Mouse (Mus musculus) skeletal muscle tissue, adult 2 months (tissue): ENCODE results near the gene Ano1.
A peak's percentile ranks its signal among the peaks of the same experiment; 100 is the strongest.

Experiments used
- DNase-seq: peaks from one replicate; pipeline ENCODE4 v3.0.0-alpha.2; 2012; ENCODE audit warnings: low read depth, low spot score

Ano1 gene

GRCm38 (mm10) chr7:144764537-144765282 lies 12.9 kb upstream of the Ano1 start:
- DNase-seq, result peak; percentile 25

- DNase-seq, result peak; percentile 12
These were observed 12.2 kb upstream of the Ano1 start for GRCm38 (mm10) chr7:144764013-144764412.

- DNase-seq, result peak; percentile 25
These were observed 10.9 kb upstream of the Ano1 start for GRCm38 (mm10) chr7:144762496-144763235.

- no peak for DNase-seq
These were observed 8.5 kb upstream of the Ano1 start for GRCm38 (mm10) chr7:144760228-144760627.

- no peak for DNase-seq
These were observed 7.7 kb upstream of the Ano1 start for GRCm38 (mm10) chr7:144759455-144759854.

GRCm38 (mm10) chr7:144755511-144756378 lies 4.0 kb upstream of the Ano1 start:
- no peak for DNase-seq

- no peak for DNase-seq
These were observed 2.9 kb upstream of the Ano1 start for GRCm38 (mm10) chr7:144754722-144755121.

GRCm38 (mm10) chr7:144753657-144754031 lies 1.9 kb upstream of the Ano1 start:
- no peak for DNase-seq

GRCm38 (mm10) chr7:144752919-144753656 lies 1.3 kb upstream of the Ano1 start:
- DNase-seq, result no peak

- no peak for DNase-seq
These were observed 4.0 kb downstream of the Ano1 start for GRCm38 (mm10) chr7:144747756-144748155.

- DNase-seq, result no peak
These were observed 5.3 kb downstream of the Ano1 start for GRCm38 (mm10) chr7:144746466-144746865.

GRCm38 (mm10) chr7:144743874-144744273 lies 7.9 kb downstream of the Ano1 start:
- no peak for DNase-seq

GRCm38 (mm10) chr7:144740643-144741042 lies 11.1 kb downstream of the Ano1 start:
- DNase-seq, result no peak

- DNase-seq, result no peak
These were observed 12.0 kb downstream of the Ano1 start for GRCm38 (mm10) chr7:144739810-144740209.

- no peak for DNase-seq
These were observed 13.4 kb downstream of the Ano1 start for GRCm38 (mm10) chr7:144738357-144738798.

GRCm38 (mm10) chr7:144731897-144732291 lies 19.9 kb downstream of the Ano1 start:
- DNase-seq, result no peak

- no peak for DNase-seq
These were observed 20.4 kb downstream of the Ano1 start for GRCm38 (mm10) chr7:144731182-144731896.

- DNase-seq, result no peak
These were observed 27.5 kb downstream of the Ano1 start for GRCm38 (mm10) chr7:144724283-144724682.

GRCm38 (mm10) chr7:144719956-144720355 lies 31.8 kb downstream of the Ano1 start:
- DNase-seq, result no peak

GRCm38 (mm10) chr7:144717736-144718135 lies 34.0 kb downstream of the Ano1 start:
- DNase-seq, result no peak

- DNase-seq, result no peak
These were observed 53.9 kb downstream of the Ano1 start for GRCm38 (mm10) chr7:144697870-144698269.
